ENCODE assay signal across 9 mouse cellular contexts in genomic region chr7:142393191-142393590, GRCm38 (mm10). TPM values are rescaled to one million over a fixed set of nuclear protein-coding genes. Genes with fewer than 3 reads are reported as not detected.
DNase-seq lines count a peak whose midpoint lies in the region; ATAC-seq lines count a peak whose summit lies in the region.
"Had no signal": no experiment of that assay in that cellular context is flagged by ENCODE, and none has a peak within 500 bp of the region (broad histone marks: within the 10 kb centered on the region; RNA-seq: fewer than 3 reads in every experiment).

No protein-coding gene starts in this region.

- no peaks in the 10 kb centered on the region for H3K9me3 ChIP-seq in heart, embryonic 11.5 days (replicated peaks; ENCODE audit: control insufficient read depth, low read length)
- no peaks in the 10 kb centered on the region for H3K9me3 ChIP-seq in forebrain, embryonic 12.5 days
- no peaks in the 10 kb centered on the region for H3K9me3 ChIP-seq in midbrain, embryonic 10.5 days (replicated peaks)
- H3K9me3 ChIP-seq: limb, embryonic 15.5 days had no signal

- WGBS in heart, embryonic 11.5 days (ENCODE audit: insufficient replicate concordance), result 32% methylated on average over 4 of the region's 4 CpGs
- 33% methylated on average over 4 of the region's 4 CpGs for WGBS in forebrain, embryonic 12.5 days
- 29% methylated on average over 4 of the region's 4 CpGs for WGBS in midbrain, embryonic 10.5 days

- H3K4me3 ChIP-seq in heart, embryonic 11.5 days (ENCODE audit: low read depth, low read length), result no peak overlapping the region
- H3K4me3 ChIP-seq in forebrain, embryonic 12.5 days (replicated peaks), result no peak overlapping the region
- no peak overlapping the region for H3K4me3 ChIP-seq in midbrain, embryonic 10.5 days
- H3K4me3 ChIP-seq: limb, embryonic 15.5 days had no signal

- no peak overlapping the region for H3K27ac ChIP-seq in heart, embryonic 11.5 days (ENCODE audit: low read depth, low read length)
- no peak overlapping the region for H3K27ac ChIP-seq in forebrain, embryonic 12.5 days
- no peak overlapping the region for H3K27ac ChIP-seq in midbrain, embryonic 10.5 days (replicated peaks)
- H3K27ac ChIP-seq: limb, embryonic 15.5 days had no signal

- no peak overlapping the region for H3K4me2 ChIP-seq in heart, embryonic 11.5 days
- H3K4me2 ChIP-seq in forebrain, embryonic 12.5 days, result no peak overlapping the region
- H3K4me2 ChIP-seq: limb, embryonic 15.5 days had no signal

- DNase-seq in heart, postnatal 36 days, result no peak
- peak; percentile 62 for DNase-seq in ZHBTc4 (ENCODE audit: low read depth, low spot score)
- DNase-seq in frontal cortex, postnatal 14 days (ENCODE audit: low spot score in 2 of 2), result no peak
- no peak for DNase-seq in midbrain, embryonic 10.5 days (ENCODE audit: low spot score)

- intact Hi-C loops in heart, postnatal 36 days (cut with DNase I), result no loop called here

- H3K9ac ChIP-seq in heart, embryonic 11.5 days (ENCODE audit: low read depth, low read length), result no peak overlapping the region
- H3K9ac ChIP-seq in forebrain, embryonic 12.5 days, result no peak overlapping the region
- H3K9ac ChIP-seq: limb, embryonic 15.5 days had no signal

- H3K27me3 ChIP-seq in heart, embryonic 11.5 days (ENCODE audit: control insufficient read depth, insufficient read depth, low read length), result no peaks in the 10 kb centered on the region
- H3K27me3 ChIP-seq in forebrain, embryonic 12.5 days, result peaks cover 15% of the 10 kb centered on the region
- H3K27me3 ChIP-seq in midbrain, embryonic 10.5 days (ENCODE audit: low read depth, poor library complexity, severe bottlenecking), result peaks cover 20% of the 10 kb centered on the region
- H3K27me3 ChIP-seq: limb, embryonic 15.5 days had no signal

- ATAC-seq in heart, embryonic 11.5 days (replicated peaks; ENCODE audit: insufficient number of reproducible peaks, low FRiP score, low TSS enrichment), result peak; percentile 74
- peak; percentile 34 to 37; a peak in 2 of 4 replicates for ATAC-seq in hematopoietic stem cell, adult 5-6 weeks (replicated peaks in 1 of 2; ENCODE audit: insufficient read depth in 1 of 2, low FRiP score in 2 of 2, low TSS enrichment in 1 of 2, low read depth in 1 of 2, poor library complexity in 2 of 2, severe bottlenecking in 2 of 2)
- ATAC-seq in megakaryocyte progenitor cell, adult 5-6 weeks (replicated peaks; ENCODE audit: poor library complexity), result peak; percentile 54
- ATAC-seq in forebrain, embryonic 12.5 days (ENCODE audit: low FRiP score), result no peak

- H3K4me1 ChIP-seq in heart, embryonic 11.5 days (ENCODE audit: control insufficient read depth, insufficient read depth, low read length), result peaks cover 3% of the 10 kb centered on the region
- H3K4me1 ChIP-seq in forebrain, embryonic 12.5 days, result 0 out of 2 replicates have a peak, but pooled peaks cover 2% of the 10 kb centered on the region
- peaks cover 11% of the 10 kb centered on the region; the same call in 1 of the 2 replicates for H3K4me1 ChIP-seq in midbrain, embryonic 10.5 days

- H3K36me3 ChIP-seq in heart, embryonic 11.5 days (ENCODE audit: control insufficient read depth, insufficient read depth, low read length), result no peaks in the 10 kb centered on the region
- no peaks in the 10 kb centered on the region for H3K36me3 ChIP-seq in forebrain, embryonic 12.5 days (replicated peaks)
- no peaks in the 10 kb centered on the region for H3K36me3 ChIP-seq in midbrain, embryonic 10.5 days
- H3K36me3 ChIP-seq: limb, embryonic 15.5 days had no signal

RNA-seq across cellular contexts. Expression of gene Ctsd, which starts 5.4 kb away (rescaled TPM):
- 378 and 446 TPM in 2 replicates for polyA plus RNA-seq in heart, embryonic 11.5 days (2014; fragmentation: Nextera tagmentation; extraction: Ambion mirVana)
- 100 to 1,000 TPM; 830 to 843 TPM for total RNA-seq in heart, postnatal 36 days (2021)
- total RNA-seq in hematopoietic stem cell, adult 5-6 weeks (2017), result 123 and 168 TPM in 2 replicates
- total RNA-seq in megakaryocyte progenitor cell, adult 5-6 weeks (2015), result 115 and 133 TPM in 2 replicates
- total RNA-seq in megakaryocyte progenitor cell, adult 5-6 weeks (2017), result 129 and 170 TPM in 2 replicates
- polyA plus RNA-seq in forebrain, embryonic 12.5 days (2016; fragmentation: Nextera tagmentation; extraction: Ambion mirVana), result 132 TPM in 2 replicates
- 145 and 171 TPM in 2 replicates for polyA plus RNA-seq in midbrain, embryonic 10.5 days (2016; fragmentation: Nextera tagmentation; extraction: Ambion mirVana)

RNA-seq across cellular contexts. Expression of gene Gm49369, which starts 10.7 kb away (rescaled TPM):
- 1.9 TPM in 1 of 2 replicates, not detected in the other for polyA plus RNA-seq in heart, embryonic 11.5 days (2014; fragmentation: Nextera tagmentation; extraction: Ambion mirVana)
- 1 to 10 TPM in 1 of 2 experiments, under 1 TPM in 1; 0.72 to 8.2 TPM for total RNA-seq in heart, postnatal 36 days (2021)
- 18.0 and 43.2 TPM in 2 replicates for total RNA-seq in hematopoietic stem cell, adult 5-6 weeks (2017)
- not detected in 2 replicates for total RNA-seq in megakaryocyte progenitor cell, adult 5-6 weeks (2015)
- total RNA-seq in megakaryocyte progenitor cell, adult 5-6 weeks (2017), result 25.2 and 59.0 TPM in 2 replicates
- polyA plus RNA-seq in forebrain, embryonic 12.5 days (2016; fragmentation: Nextera tagmentation; extraction: Ambion mirVana), result 0.60 and 0.91 TPM in 2 replicates
- polyA plus RNA-seq in midbrain, embryonic 10.5 days (2016; fragmentation: Nextera tagmentation; extraction: Ambion mirVana), result 0.75 TPM in 1 of 2 replicates, not detected in the other
- polyA plus RNA-seq: limb, embryonic 15.5 days had no signal

RNA-seq across cellular contexts. Expression of gene Ifitm10, which starts 19.6 kb away (rescaled TPM):
- polyA plus RNA-seq in heart, embryonic 11.5 days (2014; fragmentation: Nextera tagmentation; extraction: Ambion mirVana), result 7.6 and 8.3 TPM in 2 replicates
- total RNA-seq in heart, postnatal 36 days (2021), result 1 to 10 TPM; 1.8 to 2.0 TPM
- total RNA-seq in hematopoietic stem cell, adult 5-6 weeks (2017), result not detected in 2 replicates
- total RNA-seq in megakaryocyte progenitor cell, adult 5-6 weeks (2015), result not detected in 2 replicates
- not detected in 2 replicates for total RNA-seq in megakaryocyte progenitor cell, adult 5-6 weeks (2017)
- 0.34 and 0.45 TPM in 2 replicates for polyA plus RNA-seq in forebrain, embryonic 12.5 days (2016; fragmentation: Nextera tagmentation; extraction: Ambion mirVana)
- 0.41 and 0.50 TPM in 2 replicates for polyA plus RNA-seq in midbrain, embryonic 10.5 days (2016; fragmentation: Nextera tagmentation; extraction: Ambion mirVana)

RNA-seq across cellular contexts. Expression of gene Syt8, which starts 41.5 kb away (rescaled TPM):
- 0.26 and 0.31 TPM in 2 replicates for polyA plus RNA-seq in heart, embryonic 11.5 days (2014; fragmentation: Nextera tagmentation; extraction: Ambion mirVana)
- not detected for total RNA-seq in heart, postnatal 36 days (2021)
- not detected in 2 replicates for total RNA-seq in hematopoietic stem cell, adult 5-6 weeks (2017)
- total RNA-seq in megakaryocyte progenitor cell, adult 5-6 weeks (2015), result not detected in 2 replicates
- total RNA-seq in megakaryocyte progenitor cell, adult 5-6 weeks (2017), result not detected in 2 replicates
- polyA plus RNA-seq in forebrain, embryonic 12.5 days (2016; fragmentation: Nextera tagmentation; extraction: Ambion mirVana), result not detected in 2 replicates
- polyA plus RNA-seq in midbrain, embryonic 10.5 days (2016; fragmentation: Nextera tagmentation; extraction: Ambion mirVana), result 0.34 TPM in 1 of 2 replicates, not detected in the other

RNA-seq across cellular contexts. Expression of gene Tnni2, which starts 48.4 kb away (rescaled TPM):
- 46.1 and 51.6 TPM in 2 replicates for polyA plus RNA-seq in heart, embryonic 11.5 days (2014; fragmentation: Nextera tagmentation; extraction: Ambion mirVana)
- total RNA-seq in heart, postnatal 36 days (2021), result 1 to 10 TPM; 1.6 to 3.4 TPM
- 8.2 and 12.3 TPM in 2 replicates for total RNA-seq in hematopoietic stem cell, adult 5-6 weeks (2017)
- total RNA-seq in megakaryocyte progenitor cell, adult 5-6 weeks (2015), result 6.0 and 8.0 TPM in 2 replicates
- total RNA-seq in megakaryocyte progenitor cell, adult 5-6 weeks (2017), result 2.4 and 7.7 TPM in 2 replicates
- polyA plus RNA-seq in forebrain, embryonic 12.5 days (2016; fragmentation: Nextera tagmentation; extraction: Ambion mirVana), result 1.3 TPM in 1 of 2 replicates, not detected in the other
- polyA plus RNA-seq in midbrain, embryonic 10.5 days (2016; fragmentation: Nextera tagmentation; extraction: Ambion mirVana), result 0.52 and 1.5 TPM in 2 replicates
